Mouse (Mus musculus) ES-E14 (cell line): ENCODE results near the gene Esyt2. TPM values are rescaled to one million over a fixed set of nuclear protein-coding genes. Genes with fewer than 3 reads are reported as not detected.

Source experiments
- DNase-seq: peaks from one replicate; pipeline ENCODE4 v3.0.0-alpha.2; 2013; ENCODE audit warnings: low read depth, low spot score
- H3K27ac ChIP-seq: 2 replicates; pipeline ENCODE4 v1.5.1; 2012; ENCODE audit warnings: low read depth, mild to moderate bottlenecking, low read length, moderate library complexity, mixed read lengths; ENCODE audit not compliant: poor library complexity, insufficient read depth, severe bottlenecking
- H3K36me3 ChIP-seq: 2 replicates; pipeline ENCODE4 v1.6.1; 2012; ENCODE audit warnings: mild to moderate bottlenecking, low read length, moderate library complexity, mixed read lengths; ENCODE audit not compliant: control insufficient read depth, poor library complexity, insufficient read depth, severe bottlenecking
- H3K4me1 ChIP-seq, 2 experiments: fragments of 150-350 bp in 1 of 2; sonication (generic) in 1 of 2; 2 replicates each; pipeline ENCODE4 v1.6.1; 2012; ENCODE audit warnings: low read length in 2 of 2, mild to moderate bottlenecking in 1 of 2, mixed read lengths in 1 of 2; ENCODE audit not compliant: control insufficient read depth in 2 of 2, insufficient read depth in 2 of 2, poor library complexity in 1 of 2
- H3K4me3 ChIP-seq, 2 experiments: fragments of 150-350 bp in 1 of 2; sonication (generic) in 1 of 2; 2 replicates each; pipeline ENCODE4 v1.5.1; 2012; ENCODE audit warnings: low read length in 2 of 2, low read depth in 1 of 2, mild to moderate bottlenecking in 1 of 2, mixed read lengths in 1 of 2; ENCODE audit not compliant: insufficient read depth in 1 of 2, poor library complexity in 1 of 2, severe bottlenecking in 1 of 2
- H3K9ac ChIP-seq: 2 replicates; pipeline ENCODE4 v1.6.1; 2012; ENCODE audit warnings: low read depth, mild to moderate bottlenecking, low read length, mixed read lengths; ENCODE audit not compliant: poor library complexity, insufficient read depth, severe bottlenecking
- H3K9me3 ChIP-seq: fragments of 150-350 bp; sonication (generic); 2 replicates; pipeline ENCODE4 v1.6.1; 2012; ENCODE audit warnings: low read depth, mild to moderate bottlenecking, low read length; ENCODE audit not compliant: control insufficient read depth, insufficient read depth
- CHD2 ChIP-seq: IDR thresholded peaks from 2 replicates; pipeline ENCODE4 v1.6.1; 2014; ENCODE audit warnings: mild to moderate bottlenecking, low read depth, low read length, inconsistent platforms
- HCFC1 ChIP-seq: IDR thresholded peaks from 2 replicates; pipeline ENCODE4 v1.6.1; 2012; ENCODE audit warnings: low read length, inconsistent platforms, borderline replicate concordance; ENCODE audit not compliant: insufficient read depth
- MAFK ChIP-seq: IDR thresholded peaks from 2 replicates; pipeline ENCODE4 v1.6.1; 2014; ENCODE audit warnings: mild to moderate bottlenecking, low read depth, low read length, inconsistent platforms; ENCODE audit not compliant: insufficient read depth
- ZC3H11A ChIP-seq: IDR thresholded peaks from 2 replicates; pipeline ENCODE4 v1.6.1; 2012; ENCODE audit warnings: low read depth, mild to moderate bottlenecking, inconsistent platforms, low read length, borderline replicate concordance
- ZNF384 ChIP-seq: IDR thresholded peaks from 2 replicates; pipeline ENCODE4 v1.6.1; 2012; ENCODE audit warnings: low read depth, low read length, inconsistent platforms
- in situ Hi-C, 2 experiments: fragments of 600-800 bp; cut with MboI; formaldehyde crosslinking; loops; one replicate each; pipeline ENCODE4 v1.15.1; 2025; ENCODE audit warnings: low sequenced_read_pairs in 2 of 2, inconsistent platforms in 1 of 2; ENCODE audit not compliant: unreplicated experiment in 2 of 2
- total RNA-seq: library from RNA; depleted of rRNA; stranded (reverse); fragments of 300-350 nt; gene quantifications from 2 replicates; pipeline ENCODE4 v1.2.3, GENCODE M21; 2012

The Esyt2 gene
- total RNA-seq, 1 experiment, result 44.2 TPM

DNA sequence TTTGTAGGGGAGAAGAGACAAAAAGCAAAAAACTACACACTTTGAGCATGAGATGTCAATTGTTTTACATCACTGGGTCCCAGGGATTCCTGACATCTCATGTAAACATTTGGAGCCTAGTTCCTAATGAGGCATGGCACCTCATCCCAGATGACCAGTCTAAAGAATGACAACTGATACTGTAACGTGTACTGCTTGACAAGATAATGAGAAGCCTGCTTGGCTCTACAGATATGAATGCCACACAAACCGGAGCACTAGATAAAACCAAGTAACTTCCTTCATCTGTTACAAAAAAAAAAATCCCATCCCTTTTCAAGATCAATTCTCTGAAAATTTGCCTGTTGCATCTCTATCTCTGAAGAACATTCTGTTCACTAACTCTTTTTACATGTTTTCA is 4.0 kb upstream of the Esyt2 start:
- in situ Hi-C loops, result no loop called here
- Histone ChIP-seq H3K27ac (no peak overlapping the region), H3K4me3 (no peak overlapping the region), H3K36me3 (no peaks in the 10 kb centered on the region), H3K9ac (no peak overlapping the region), H3K4me1 (no peaks in the 10 kb centered on the region; a peak in 1 of 4 replicates), H3K9me3 (no peaks in the 10 kb centered on the region)
- DNase-seq, result no peak
- TF ChIP-seq ZNF384 (no peak), HCFC1 (no peak), CHD2 (no peak), MAFK (no peak), ZC3H11A (no peak)

- H3K4me1 ChIP-seq, result no peaks in the 10 kb centered on the region; a peak in 1 of 4 replicates
- H3K9me3 ChIP-seq, result no peaks in the 10 kb centered on the region
- in situ Hi-C loops, result no loop called here
- no peak overlapping the region for H3K9ac ChIP-seq
- H3K27ac ChIP-seq, result no peak overlapping the region
- DNase-seq, result no peak
- H3K4me3 ChIP-seq, result no peak overlapping the region
- TF ChIP-seq ZNF384, result no peak
- no peak for TF ChIP-seq ZC3H11A
- TF ChIP-seq HCFC1, result no peak
- TF ChIP-seq MAFK, result no peak
- TF ChIP-seq CHD2, result no peak
- H3K36me3 ChIP-seq, result no peaks in the 10 kb centered on the region
Measured at GRCm38 (mm10) chr12:116278541-116278940, 2.5 kb upstream of the Esyt2 start.

DNA sequence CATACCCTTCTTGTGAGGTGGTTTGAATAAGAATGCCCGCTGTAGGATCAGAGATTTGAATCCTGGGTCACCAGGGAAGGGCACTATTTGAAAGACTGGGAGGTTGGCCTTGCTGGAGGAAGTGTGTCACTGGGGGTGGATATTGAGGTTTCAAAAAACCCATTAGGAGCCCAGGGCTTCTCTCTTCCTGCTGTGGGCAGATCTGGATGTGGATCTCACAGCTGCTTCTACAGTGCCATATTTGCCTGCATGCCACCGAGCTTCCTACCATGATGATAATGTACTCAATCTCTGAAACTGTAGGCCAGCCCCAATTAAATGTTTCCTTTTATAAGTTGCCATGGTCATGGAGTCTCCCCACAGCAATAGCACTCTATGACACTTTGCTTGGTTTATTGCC is 1.8 kb upstream of the Esyt2 start:
- in situ Hi-C loops, result no loop called here
- H3K4me3 ChIP-seq, result no peak overlapping the region
- H3K9ac ChIP-seq, result no peak overlapping the region
- H3K4me1 ChIP-seq, result no peaks in the 10 kb centered on the region; a peak in 1 of 4 replicates
- H3K9me3 ChIP-seq, result no peaks in the 10 kb centered on the region
- H3K36me3 ChIP-seq, result no peaks in the 10 kb centered on the region
- no peak for TF ChIP-seq HCFC1
- TF ChIP-seq CHD2, result no peak
- no peak for TF ChIP-seq ZC3H11A
- TF ChIP-seq ZNF384, result no peak
- TF ChIP-seq MAFK, result no peak
- no peak for DNase-seq
- H3K27ac ChIP-seq, result no peak overlapping the region

DNA sequence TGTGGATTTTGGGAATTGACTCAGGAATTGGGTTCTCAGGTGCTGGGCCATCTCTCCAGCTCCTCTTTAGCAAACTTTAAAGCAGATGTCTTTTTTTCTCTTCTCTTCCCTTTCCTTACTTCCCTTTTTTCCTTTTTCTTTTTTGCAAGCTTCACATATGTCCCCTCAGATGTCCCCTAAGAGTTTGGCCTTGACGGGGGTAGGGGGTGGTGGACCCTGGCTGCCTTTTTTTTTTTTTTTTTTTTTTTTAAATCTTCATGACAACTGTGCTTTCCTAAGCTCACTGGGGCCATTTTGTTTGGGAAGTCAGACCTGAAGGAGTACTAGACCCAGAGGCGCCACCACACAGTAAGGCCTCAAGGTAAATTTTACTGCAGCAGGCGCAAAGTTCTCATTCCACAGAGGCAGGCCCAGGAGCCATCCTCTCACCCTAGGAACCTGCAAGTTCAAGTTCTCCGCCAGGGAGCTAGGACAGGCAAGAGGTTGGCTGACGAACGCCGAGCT is 795 bp upstream of the Esyt2 start:
- in situ Hi-C loops, result no loop called here
- TF ChIP-seq ZNF384 (peak; percentile 66; the same call in 1 of the 2 replicates), ZC3H11A (no peak), HCFC1 (no peak)
- H3K36me3 ChIP-seq, result no peaks in the 10 kb centered on the region

More for the DNA sequence above, 795 bp upstream of the Esyt2 start:
- Histone ChIP-seq H3K4me1 (no peaks in the 10 kb centered on the region; a peak in 1 of 4 replicates), H3K4me3 (peak overlapping the region; percentile 75 to 99), H3K27ac (peak overlapping the region; percentile 90), H3K9me3 (no peaks in the 10 kb centered on the region), H3K9ac (peak overlapping the region; percentile 93)
- no peak for DNase-seq
